Mouse (Mus musculus) myocyte (in vitro differentiated cells): Measurements from ENCODE around the gene Trmt10a.

Experiments used
- CEBPB ChIP-seq: IDR thresholded peaks from 2 replicates; pipeline ENCODE4 v1.6.1; 2011; ENCODE audit warnings: mild to moderate bottlenecking, moderate library complexity; ENCODE audit not compliant: poor library complexity, insufficient read depth, severe bottlenecking
- MAX ChIP-seq: IDR thresholded peaks from one replicate; pipeline ENCODE4 v1.6.1; 2011; ENCODE audit warnings: low read depth, mild to moderate bottlenecking, control low read depth
- MYOD1 ChIP-seq, 3 experiments: IDR thresholded peaks; one replicate each; pipeline ENCODE4 v1.6.1; 2011; ENCODE audit warnings: control low read depth in 2 of 3, low read depth in 2 of 3, mild to moderate bottlenecking in 2 of 3, moderate library complexity in 1 of 3; ENCODE audit not compliant: insufficient read length in 2 of 3, control insufficient read depth in 1 of 3
- MYOG ChIP-seq, 3 experiments: IDR thresholded peaks; one replicate each; pipeline ENCODE4 v1.6.1; 2011; ENCODE audit warnings: control low read depth in 2 of 3, low read depth in 2 of 3, mild to moderate bottlenecking in 2 of 3; ENCODE audit not compliant: insufficient read length in 2 of 3, control insufficient read depth in 1 of 3, insufficient read depth in 1 of 3
- POLR2A ChIP-seq: IDR thresholded peaks from one replicate; pipeline ENCODE4 v1.6.1; 2011; ENCODE audit warnings: low read depth, mild to moderate bottlenecking, control low read depth, moderate library complexity; ENCODE audit not compliant: insufficient read length
- POLR2AphosphoS2 ChIP-seq: IDR thresholded peaks from one replicate; pipeline ENCODE4 v1.6.1; 2011; ENCODE audit warnings: low read depth, control low read depth; ENCODE audit not compliant: insufficient read length
- REST ChIP-seq: IDR thresholded peaks from one replicate; pipeline ENCODE4 v1.6.1; 2011; ENCODE audit warnings: mild to moderate bottlenecking, control low read depth, moderate library complexity; ENCODE audit not compliant: insufficient read depth, insufficient read length
- TCF3 ChIP-seq: IDR thresholded peaks from one replicate; pipeline ENCODE4 v1.6.1; 2011; ENCODE audit warnings: low read depth, control low read depth; ENCODE audit not compliant: insufficient read length
- USF1 ChIP-seq: IDR thresholded peaks from one replicate; pipeline ENCODE4 v1.6.1; 2011; ENCODE audit warnings: low read depth, mild to moderate bottlenecking, control low read depth, moderate library complexity

GRCm38 (mm10) chr3:138185290-138185689 is 42.0 kb downstream of the Trmt10a start:
- TF ChIP-seq MYOD1 (IDR thresholded peaks at IDR 0.05; ENCODE audit: control insufficient read depth in 1 of 3, insufficient read length in 2 of 3, low read depth in 2 of 3): no peak
- no peak for TF ChIP-seq USF1
- no peak for TF ChIP-seq POLR2A
- no peak for TF ChIP-seq CEBPB
- TF ChIP-seq POLR2AphosphoS2: no peak
- TF ChIP-seq MAX: no peak
- TF ChIP-seq TCF3: no peak
- TF ChIP-seq REST: no peak
- no peak for TF ChIP-seq MYOG (IDR thresholded peaks at IDR 0.05; ENCODE audit: control insufficient read depth in 1 of 3, insufficient read depth in 1 of 3, insufficient read length in 2 of 3, low read depth in 2 of 3)
